10 mouse cellular contexts compared by ENCODE assay signal in genomic region chr19:37059623-37060022, GRCm38 (mm10).
A peak's percentile ranks its signal among the peaks of the same experiment; 100 is the strongest.
DNase-seq lines count a peak whose midpoint lies in the region; ATAC-seq and TF ChIP-seq lines count a peak whose summit lies in the region.
"Had no signal": no experiment of that assay in that cellular context is flagged by ENCODE, and none has a peak within 500 bp of the region (broad histone marks: within the 10 kb centered on the region; RNA-seq: fewer than 3 reads in every experiment).

No protein-coding gene starts in this region.

- WGBS in liver, embryonic 14.5 days (ENCODE audit: insufficient replicate concordance): 20% methylated on average over 2 of the region's 2 CpGs
- WGBS in liver, embryonic 12.5 days (ENCODE audit: insufficient replicate concordance): 24% methylated on average over 2 of the region's 2 CpGs
- WGBS in macrophage (ENCODE audit: missing documents): 8% methylated on average over 2 of the region's 2 CpGs
- WGBS in neural tube, embryonic 15.5 days: 55% methylated on average over 2 of the region's 2 CpGs

- no peaks in the 10 kb centered on the region; a peak in 1 of 4 replicates for H3K4me1 ChIP-seq in liver, embryonic 14.5 days (replicated peaks; ENCODE audit: control insufficient read depth in 2 of 2, insufficient read depth in 2 of 2, low read length in 1 of 2)
- H3K4me1 ChIP-seq in liver, embryonic 12.5 days: peaks cover 10% of the 10 kb centered on the region; the same call in 1 of the 2 replicates
- H3K4me1 ChIP-seq in neural tube, embryonic 15.5 days: no peaks in the 10 kb centered on the region
- H3K4me1 ChIP-seq: neural tube, embryonic 13.5 days had no signal

- ATAC-seq in liver, embryonic 14.5 days (ENCODE audit: insufficient read depth): no peak
- ATAC-seq in liver, embryonic 12.5 days: no peak
- ATAC-seq in neural tube, embryonic 15.5 days (ENCODE audit: low FRiP score): no peak

- H3K79me2 ChIP-seq in macrophage (ENCODE audit: inconsistent target): no peaks in the 10 kb centered on the region

- no peaks in the 10 kb centered on the region for H3K36me3 ChIP-seq in liver, embryonic 14.5 days (replicated peaks; ENCODE audit: control insufficient read depth, insufficient read depth, low read depth)
- H3K36me3 ChIP-seq in liver, embryonic 12.5 days: no peaks in the 10 kb centered on the region
- H3K36me3 ChIP-seq in macrophage (ENCODE audit: inconsistent target): no peaks in the 10 kb centered on the region
- H3K36me3 ChIP-seq in neural tube, embryonic 15.5 days: no peaks in the 10 kb centered on the region
- H3K36me3 ChIP-seq: liver, embryonic 15.5 days; neural tube, embryonic 13.5 days had no signal

- DNase-seq in liver, embryonic 14.5 days (ENCODE audit: low read depth in 3 of 3, low spot score in 3 of 3): peak in 2 of 3 experiments; percentile 9 to 12
- peak; percentile 89 for DNase-seq in brain, adult 2 months (ENCODE audit: low read depth, low spot score)
- peak; percentile 56 to 68 for DNase-seq in heart, adult 9 months (ENCODE audit: low spot score in 2 of 2)
- no peak for DNase-seq in layer of hippocampus, adult 9-11 months
- DNase-seq: adrenal gland, adult 8-10 months had no signal

- no peak for TF ChIP-seq EP300 in liver, embryonic 14.5 days (IDR thresholded peaks at IDR 0.05; ENCODE audit: low read depth)

- no peak overlapping the region for H3K27ac ChIP-seq in liver, embryonic 14.5 days
- H3K27ac ChIP-seq in liver, embryonic 12.5 days: no peak overlapping the region
- peak overlapping the region; percentile 93 for H3K27ac ChIP-seq in macrophage
- no peak overlapping the region for H3K27ac ChIP-seq in neural tube, embryonic 15.5 days (replicated peaks)
- H3K27ac ChIP-seq: liver, embryonic 15.5 days; neural tube, embryonic 13.5 days had no signal

- no peaks in the 10 kb centered on the region for H3K27me3 ChIP-seq in liver, embryonic 14.5 days (ENCODE audit: control insufficient read depth, insufficient read depth, low read length)
- no peaks in the 10 kb centered on the region for H3K27me3 ChIP-seq in liver, embryonic 12.5 days (replicated peaks)
- H3K27me3 ChIP-seq in neural tube, embryonic 15.5 days (replicated peaks): no peaks in the 10 kb centered on the region
- H3K27me3 ChIP-seq: liver, embryonic 15.5 days; neural tube, embryonic 13.5 days had no signal

- no peak overlapping the region for H3K4me2 ChIP-seq in liver, embryonic 14.5 days (ENCODE audit: low read depth)
- H3K4me2 ChIP-seq in liver, embryonic 12.5 days: no peak overlapping the region
- no peak overlapping the region for H3K4me2 ChIP-seq in neural tube, embryonic 15.5 days
- H3K4me2 ChIP-seq: liver, embryonic 15.5 days; neural tube, embryonic 13.5 days had no signal

- H3K9ac ChIP-seq in liver, embryonic 14.5 days (replicated peaks): no peak overlapping the region
- H3K9ac ChIP-seq in liver, embryonic 12.5 days: no peak overlapping the region
- H3K9ac ChIP-seq in neural tube, embryonic 15.5 days (replicated peaks): no peak overlapping the region
- H3K9ac ChIP-seq: liver, embryonic 15.5 days; neural tube, embryonic 13.5 days had no signal

- H3K9me3 ChIP-seq in liver, embryonic 14.5 days (ENCODE audit: control insufficient read depth, low read length): no peaks in the 10 kb centered on the region
- no peaks in the 10 kb centered on the region for H3K9me3 ChIP-seq in liver, embryonic 12.5 days (replicated peaks)
- H3K9me3 ChIP-seq in neural tube, embryonic 15.5 days (replicated peaks): no peaks in the 10 kb centered on the region
- H3K9me3 ChIP-seq: liver, embryonic 15.5 days; neural tube, embryonic 13.5 days had no signal

- H3K4me3 ChIP-seq in liver, embryonic 14.5 days (ENCODE audit: insufficient read depth in 1 of 2, low read depth in 2 of 2, low read length in 2 of 2): no peak overlapping the region
- H3K4me3 ChIP-seq in liver, embryonic 12.5 days: no peak overlapping the region
- H3K4me3 ChIP-seq in macrophage (ENCODE audit: inconsistent target): no peak overlapping the region
- H3K4me3 ChIP-seq in neural tube, embryonic 15.5 days (replicated peaks): no peak overlapping the region
- H3K4me3 ChIP-seq: liver, embryonic 15.5 days; neural tube, embryonic 13.5 days had no signal

- no peak for TF ChIP-seq CTCF in liver, embryonic 14.5 days (IDR thresholded peaks at IDR 0.05; ENCODE audit: low read depth)
